Mouse (Mus musculus) kidney, embryonic 15.5 days (tissue): ENCODE results near the gene Dact3. TPM values are rescaled to one million over a fixed set of nuclear protein-coding genes. Genes with fewer than 3 reads are reported as not detected.
A peak's percentile ranks its signal among the peaks of the same experiment; 100 is the strongest.

ENCODE experiments used
- ATAC-seq: fragments of 200-750 bp; cut with Nextera tagmentation; replicated peaks from 2 replicates; pipeline ENCODE4 v1.8.0; 2017; ENCODE audit warnings: moderate TSS enrichment; ENCODE audit not compliant: low FRiP score
- H3K27ac ChIP-seq: fragments of 300-500 bp; sonication (generic); 2 replicates; pipeline ENCODE4 v1.5.1; 2015; ENCODE audit warnings: mild to moderate bottlenecking, inconsistent platforms
- H3K27me3 ChIP-seq: fragments of 300-500 bp; sonication (generic); 2 replicates; pipeline ENCODE4 v1.6.1; 2015; ENCODE audit warnings: inconsistent platforms
- H3K36me3 ChIP-seq: fragments of 300-500 bp; sonication (generic); 2 replicates; pipeline ENCODE4 v1.6.1; 2015; ENCODE audit warnings: inconsistent platforms
- H3K4me1 ChIP-seq: fragments of 300-500 bp; sonication (generic); 2 replicates; pipeline ENCODE4 v1.6.1; 2015; ENCODE audit warnings: inconsistent platforms
- H3K4me2 ChIP-seq: fragments of 300-500 bp; sonication (generic); 2 replicates; pipeline ENCODE4 v1.6.1; 2015; ENCODE audit warnings: moderate library complexity, mild to moderate bottlenecking, inconsistent platforms
- H3K4me3 ChIP-seq: fragments of 300-500 bp; sonication (generic); replicated peaks from 2 replicates; pipeline ENCODE4 v1.5.1; 2015; ENCODE audit warnings: mild to moderate bottlenecking, inconsistent platforms
- H3K9ac ChIP-seq: fragments of 300-500 bp; sonication (generic); 2 replicates; pipeline ENCODE4 v1.6.1; 2015; ENCODE audit warnings: mild to moderate bottlenecking, inconsistent platforms
- H3K9me3 ChIP-seq: fragments of 300-500 bp; sonication (generic); replicated peaks from 2 replicates; pipeline ENCODE4 v1.6.1; 2016; ENCODE audit warnings: inconsistent platforms
- WGBS: fragments of 180-500 bp; shearing (Covaris S2); methylation state at CpG from one replicate; pipeline ENCODE4 v1.1.7; 2015; ENCODE audit warnings: mixed read lengths; 5-methylcytosine and 5-hydroxymethylcytosine counted together
- polyA plus RNA-seq: library from polyadenylated mRNA; unstranded; fragments of >200 nt; fragmentation: Nextera tagmentation; extraction: Ambion mirVana; gene quantifications from 2 replicates; pipeline ENCODE4 v1.2.1, GENCODE M21; 2015

Gene Dact3
- polyA plus RNA-seq, 1 experiment from 2014 or later, result 2.6 TPM

- Histone ChIP-seq H3K4me2 (peak overlapping the region; percentile 22; the same call in 1 of the 2 replicates), H3K4me1 (peaks cover 46% of the 10 kb centered on the region), H3K4me3 (no peak overlapping the region), H3K27ac (peak overlapping the region; percentile 74), H3K36me3 (peaks cover 28% of the 10 kb centered on the region), H3K27me3 (peaks cover 10% of the 10 kb centered on the region), H3K9me3 (peaks cover 2% of the 10 kb centered on the region), H3K9ac (no peak overlapping the region)
- peak; percentile 26; the same call in 1 of the 2 replicates for ATAC-seq
- 29% methylated on average over 9 of the region's 9 CpGs for WGBS
Measured at GRCm38 (mm10) chr7:16879796-16880547, 4.9 kb downstream of the Dact3 start.

DNA sequence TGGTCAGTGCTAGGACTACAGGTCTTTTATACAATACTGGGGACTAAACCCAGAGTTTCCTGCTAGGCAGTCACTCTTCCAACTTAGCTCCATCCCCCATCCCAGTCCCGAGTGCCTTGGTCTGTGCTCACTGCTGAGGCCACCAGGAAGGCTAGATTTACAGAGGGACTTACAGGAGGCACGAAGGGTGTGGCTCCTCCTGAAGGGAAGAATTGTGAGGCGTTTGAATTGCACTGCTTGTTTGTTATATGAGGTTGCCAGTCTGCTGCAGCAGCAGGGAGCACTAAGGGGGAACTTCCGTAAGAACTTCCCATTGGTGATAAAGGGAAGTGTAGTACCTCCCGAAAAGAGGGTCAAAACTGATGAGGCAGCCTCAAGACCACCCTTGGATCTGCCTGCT lies 5.5 kb downstream of the Dact3 start:
- ATAC-seq, result no peak

GRCm38 (mm10) chr7:16883162-16883561 lies 8.0 kb downstream of the Dact3 start:
- H3K9ac ChIP-seq, result no peak overlapping the region
- ATAC-seq, result no peak
- WGBS, result 96% methylated on average over 6 of the region's 6 CpGs

More for the DNA sequence above, 5.5 kb downstream of the Dact3 start:
- Histone ChIP-seq H3K9ac (no peak overlapping the region), H3K4me3 (no peak overlapping the region), H3K4me1 (peaks cover 49% of the 10 kb centered on the region), H3K27me3 (peaks cover 17% of the 10 kb centered on the region), H3K27ac (peak overlapping the region; percentile 74), H3K4me2 (peak overlapping the region; percentile 22; the same call in 1 of the 2 replicates), H3K36me3 (peaks cover 35% of the 10 kb centered on the region), H3K9me3 (peaks cover 9% of the 10 kb centered on the region)
- 42% methylated on average over 5 of the region's 5 CpGs for WGBS

GRCm38 (mm10) chr7:16884334-16884733 lies 9.2 kb downstream of the Dact3 start:
- peaks cover 33% of the 10 kb centered on the region for H3K27me3 ChIP-seq
- peaks cover 56% of the 10 kb centered on the region for H3K36me3 ChIP-seq
- no peak overlapping the region for H3K9ac ChIP-seq
- peaks cover 18% of the 10 kb centered on the region for H3K9me3 ChIP-seq
- 72% methylated on average over 4 of the region's 4 CpGs for WGBS
- no peak overlapping the region for H3K4me3 ChIP-seq
- peaks cover 24% of the 10 kb centered on the region for H3K4me1 ChIP-seq
- H3K27ac ChIP-seq, result no peak overlapping the region
- ATAC-seq, result no peak
- H3K4me2 ChIP-seq, result no peak overlapping the region

More at GRCm38 (mm10) chr7:16883162-16883561, 8.0 kb downstream of the Dact3 start:
- peaks cover 18% of the 10 kb centered on the region for H3K9me3 ChIP-seq
- H3K36me3 ChIP-seq, result peaks cover 59% of the 10 kb centered on the region
- H3K4me1 ChIP-seq, result peaks cover 33% of the 10 kb centered on the region
- no peak overlapping the region for H3K4me2 ChIP-seq
- H3K27ac ChIP-seq, result no peak overlapping the region
- no peak overlapping the region for H3K4me3 ChIP-seq
- H3K27me3 ChIP-seq, result peaks cover 33% of the 10 kb centered on the region

DNA sequence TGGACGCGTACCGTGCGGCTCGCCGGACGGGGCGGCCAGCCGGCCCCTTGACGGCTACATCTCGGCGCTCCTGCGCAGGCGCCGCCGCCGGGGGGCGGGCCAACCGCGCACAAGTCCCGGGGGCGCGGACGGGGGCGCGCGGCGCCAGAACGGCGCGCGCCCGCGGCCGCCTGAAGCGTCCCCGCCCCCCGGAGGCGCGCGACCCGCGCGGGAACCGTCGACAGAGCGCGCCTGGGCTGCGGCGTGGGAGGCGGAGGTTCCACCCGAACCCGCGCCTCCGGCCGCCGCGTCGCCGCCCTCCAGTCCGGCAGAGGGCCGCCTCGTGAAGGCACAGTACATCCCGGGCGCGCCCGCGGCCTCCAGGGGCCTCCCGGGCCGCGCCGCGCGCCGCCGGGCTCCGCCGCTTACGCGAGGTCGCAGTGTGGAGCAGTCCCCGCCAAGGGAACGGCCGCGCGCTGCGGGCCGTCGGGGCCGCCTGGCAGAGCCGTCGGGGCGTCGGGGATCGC lies 10.2 kb downstream of the Dact3 start:
- ATAC-seq, result peak; percentile 46
- H3K9me3 ChIP-seq, result peaks cover 18% of the 10 kb centered on the region
- peaks cover 33% of the 10 kb centered on the region for H3K27me3 ChIP-seq
- H3K4me1 ChIP-seq, result peaks cover 17% of the 10 kb centered on the region
- WGBS, result 23% methylated on average over 86 of the region's 95 CpGs
- H3K36me3 ChIP-seq, result peaks cover 56% of the 10 kb centered on the region
- no peak overlapping the region for H3K27ac ChIP-seq
- peak overlapping the region; percentile 38 for H3K4me3 ChIP-seq
- H3K9ac ChIP-seq, result no peak overlapping the region
- peak overlapping the region; percentile 51 for H3K4me2 ChIP-seq

DNA sequence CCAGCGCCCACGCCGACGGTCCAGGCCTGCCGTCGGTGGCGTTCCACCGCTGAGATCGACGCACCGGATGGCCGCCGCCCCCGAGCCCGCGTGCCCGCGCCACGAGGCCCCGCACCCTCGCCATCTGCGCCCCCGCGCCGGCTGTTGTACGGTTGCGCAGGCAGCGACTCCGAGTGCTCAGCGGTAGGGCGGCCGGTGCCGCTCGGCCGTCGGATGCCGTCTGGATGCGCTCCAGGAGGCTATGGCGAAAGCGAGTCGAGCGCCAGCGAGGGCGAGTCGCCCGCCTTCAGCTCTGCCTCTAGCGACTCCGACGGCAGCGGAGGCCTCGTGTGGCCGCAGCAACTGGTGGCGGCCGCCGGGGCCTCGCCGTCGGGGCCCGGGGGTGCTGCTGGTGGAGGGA lies 10.8 kb downstream of the Dact3 start:
- H3K9ac ChIP-seq, result no peak overlapping the region
- peaks cover 56% of the 10 kb centered on the region for H3K36me3 ChIP-seq
- no peak for ATAC-seq
- peak overlapping the region; percentile 51 for H3K4me2 ChIP-seq
- peaks cover 16% of the 10 kb centered on the region for H3K4me1 ChIP-seq
- H3K9me3 ChIP-seq, result peaks cover 18% of the 10 kb centered on the region
- H3K27me3 ChIP-seq, result peaks cover 33% of the 10 kb centered on the region
- peak overlapping the region; percentile 38 for H3K4me3 ChIP-seq
- no peak overlapping the region for H3K27ac ChIP-seq
- WGBS, result 54% methylated on average over 59 of the region's 59 CpGs

DNA sequence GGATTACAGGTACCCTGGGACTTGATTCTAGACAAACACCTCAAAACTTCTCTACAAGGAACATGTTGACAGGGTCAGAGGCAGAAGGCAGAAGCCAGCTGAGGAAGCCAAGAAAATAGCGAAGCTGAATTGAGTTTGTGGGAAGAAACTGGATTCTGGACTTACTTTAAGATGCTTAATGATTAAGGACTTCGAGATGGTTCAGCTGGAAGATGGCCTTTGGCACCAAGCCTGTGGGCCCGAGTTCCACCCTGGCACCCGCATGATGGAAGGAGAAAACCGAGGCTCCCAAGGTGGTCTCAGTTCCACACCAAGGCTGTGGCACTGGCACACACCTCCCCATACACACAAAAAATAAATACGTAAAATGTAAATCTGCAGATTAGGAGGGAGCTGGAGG lies 15.4 kb downstream of the Dact3 start:
- WGBS, result 25% methylated on average over 6 of the region's 6 CpGs
- peaks cover 50% of the 10 kb centered on the region for H3K4me1 ChIP-seq
- H3K27ac ChIP-seq, result peak overlapping the region; percentile 91
- H3K27me3 ChIP-seq, result peaks cover 43% of the 10 kb centered on the region
- H3K4me3 ChIP-seq, result peak overlapping the region; percentile 23
- H3K4me2 ChIP-seq, result peak overlapping the region; percentile 71
- ATAC-seq, result no peak
- peaks cover 25% of the 10 kb centered on the region for H3K36me3 ChIP-seq
- peaks cover 10% of the 10 kb centered on the region for H3K9me3 ChIP-seq
- no peak overlapping the region for H3K9ac ChIP-seq

- peaks cover 21% of the 10 kb centered on the region for H3K36me3 ChIP-seq
- peak overlapping the region; percentile 23 for H3K4me3 ChIP-seq
- peak; percentile 78 for ATAC-seq
- peaks cover 39% of the 10 kb centered on the region for H3K27me3 ChIP-seq
- peak overlapping the region; percentile 71 for H3K4me2 ChIP-seq
- H3K27ac ChIP-seq, result peak overlapping the region; percentile 91
- H3K9ac ChIP-seq, result no peak overlapping the region
- 0% methylated on average over 23 of the region's 23 CpGs for WGBS
- peaks cover 6% of the 10 kb centered on the region for H3K9me3 ChIP-seq
- peaks cover 49% of the 10 kb centered on the region for H3K4me1 ChIP-seq
Measured at GRCm38 (mm10) chr7:16890944-16891343, 15.8 kb downstream of the Dact3 start.

DNA sequence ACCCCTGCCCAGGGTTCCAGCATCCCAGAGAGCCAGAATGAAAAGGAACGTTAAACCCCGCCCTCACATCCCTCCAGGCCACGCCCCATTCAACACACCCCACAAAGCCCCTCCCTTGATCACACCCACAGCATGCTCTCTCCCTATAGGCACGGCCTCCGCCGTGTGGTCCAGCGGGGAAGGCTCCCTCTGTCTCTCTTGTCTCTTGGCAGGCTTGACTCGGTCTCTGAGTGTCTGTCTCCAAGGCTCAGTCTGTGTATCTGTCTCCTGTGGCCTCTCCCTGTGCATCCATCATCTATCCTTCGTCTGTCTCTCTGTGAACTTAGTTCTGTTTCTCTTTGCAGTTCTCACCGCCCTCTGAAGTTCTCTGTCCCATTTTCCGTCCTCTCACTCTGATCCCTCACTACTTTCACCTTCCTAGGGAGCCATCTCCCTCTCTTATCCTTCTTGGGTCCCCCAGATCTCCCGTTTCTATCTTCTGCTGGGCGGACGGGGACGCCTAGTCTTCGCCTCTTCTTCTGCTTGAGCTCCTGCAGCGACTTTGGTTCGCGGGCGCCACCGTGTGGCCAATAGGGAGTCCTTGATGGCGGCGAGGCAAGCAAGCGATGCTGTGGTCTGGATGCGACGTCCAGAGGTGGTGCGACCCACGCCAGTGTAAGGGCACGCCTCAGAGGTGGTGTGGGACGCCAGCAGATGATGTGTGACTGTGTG lies 16.7 kb downstream of the Dact3 start, which contains the start of gene Gng8:
Gene Gng8 (plus strand): TSS at position 146 of the 711 bp plus-strand sequence.
- Histone ChIP-seq H3K27me3 (peaks cover 31% of the 10 kb centered on the region), H3K27ac (peak within 1 kb of the TSS; percentile 91), H3K36me3 (peaks cover 12% of the 10 kb centered on the region), H3K9ac (peak within 1 kb of the TSS; percentile 29), H3K4me1 (peaks cover 49% of the 10 kb centered on the region), H3K4me3 (peak within 1 kb of the TSS; percentile 42), H3K9me3 (no peaks in the 10 kb centered on the region), H3K4me2 (peak within 1 kb of the TSS; percentile 71)
- ATAC-seq, result peak; percentile 83
- under 1% methylated on average over 30 of the region's 30 CpGs for WGBS

DNA sequence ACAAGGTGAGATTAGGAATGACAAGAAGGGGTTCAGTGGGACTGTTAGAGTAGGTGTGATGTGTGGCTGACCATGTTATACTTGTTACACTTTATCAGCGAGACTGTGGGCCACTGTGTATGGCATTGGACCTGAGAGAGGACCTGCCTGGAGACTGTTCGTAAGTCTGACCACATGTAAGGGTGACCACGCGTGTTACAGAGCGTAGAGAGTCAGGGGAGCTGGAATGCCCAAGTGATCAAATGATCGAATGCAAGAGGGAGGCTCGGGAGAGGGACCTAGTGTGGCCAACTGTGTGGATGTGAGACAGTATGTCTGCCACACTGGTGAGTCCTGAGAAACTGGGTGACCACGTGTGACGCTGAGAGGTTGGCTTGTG lies 17.2 kb downstream of the Dact3 start:
- no peaks in the 10 kb centered on the region for H3K9me3 ChIP-seq
- H3K9ac ChIP-seq, result no peak overlapping the region
- H3K4me2 ChIP-seq, result peak overlapping the region; percentile 71
- no peak; the same call in 1 of the 2 replicates for ATAC-seq
- peaks cover 49% of the 10 kb centered on the region for H3K4me1 ChIP-seq
- no peak overlapping the region for H3K27ac ChIP-seq
- H3K4me3 ChIP-seq, result peak overlapping the region; percentile 42
- H3K36me3 ChIP-seq, result peaks cover 7% of the 10 kb centered on the region
- peaks cover 30% of the 10 kb centered on the region for H3K27me3 ChIP-seq
- WGBS, result 44% methylated on average over 9 of the region's 9 CpGs

- Histone ChIP-seq H3K36me3 (no peaks in the 10 kb centered on the region), H3K4me1 (peaks cover 49% of the 10 kb centered on the region), H3K9ac (no peak overlapping the region), H3K27ac (no peak overlapping the region), H3K9me3 (no peaks in the 10 kb centered on the region), H3K27me3 (peaks cover 27% of the 10 kb centered on the region), H3K4me2 (peak overlapping the region; percentile 71), H3K4me3 (peak overlapping the region; percentile 17; the same call in 1 of the 2 replicates)
- no peak for ATAC-seq
- 4% methylated on average over 6 of the region's 6 CpGs for WGBS
Measured at GRCm38 (mm10) chr7:16893612-16894011, 18.5 kb downstream of the Dact3 start.

DNA sequence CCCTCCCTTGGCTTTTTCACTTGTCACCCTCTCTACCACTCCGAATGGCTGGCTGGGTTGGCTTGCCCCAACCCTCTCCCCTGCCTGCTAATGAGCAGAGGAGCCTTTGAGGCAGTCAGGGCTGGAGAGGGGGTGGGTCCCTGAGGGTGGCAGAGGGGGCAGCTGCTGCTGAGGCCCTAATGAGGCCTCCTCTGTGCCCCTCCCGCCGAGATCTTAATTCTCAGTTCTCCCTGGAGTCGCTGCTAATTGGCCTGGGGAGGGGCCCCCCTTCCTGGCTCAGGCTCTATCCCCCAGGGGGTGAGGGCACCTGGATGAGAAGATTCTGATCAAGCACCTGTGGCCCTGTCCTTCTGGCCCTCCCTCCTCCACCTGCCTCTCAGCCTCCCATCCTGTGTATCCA lies 19.2 kb downstream of the Dact3 start:
- H3K9ac ChIP-seq, result 0 out of 2 replicates have a peak overlapping the region, but pooled peaks have one; percentile 7
- H3K4me1 ChIP-seq, result peaks cover 49% of the 10 kb centered on the region
- 0 out of 2 replicates have a peak, but pooled peaks have one; percentile 2 for ATAC-seq
- H3K27me3 ChIP-seq, result peaks cover 27% of the 10 kb centered on the region
- no peaks in the 10 kb centered on the region for H3K36me3 ChIP-seq
- no peak overlapping the region for H3K27ac ChIP-seq
- 2% methylated on average over 4 of the region's 4 CpGs for WGBS
- H3K4me2 ChIP-seq, result peak overlapping the region; percentile 60
- no peaks in the 10 kb centered on the region for H3K9me3 ChIP-seq
- H3K4me3 ChIP-seq, result no peak overlapping the region
